Mouse (Mus musculus): ENCODE data around the gene Colgalt1. TPM values are rescaled to one million over a fixed set of nuclear protein-coding genes. Genes with fewer than 3 reads are reported as not detected.

The Colgalt1 gene
- polyA plus RNA-seq, 1 experiment from 2014 or later = 70.3 TPM

DNA sequence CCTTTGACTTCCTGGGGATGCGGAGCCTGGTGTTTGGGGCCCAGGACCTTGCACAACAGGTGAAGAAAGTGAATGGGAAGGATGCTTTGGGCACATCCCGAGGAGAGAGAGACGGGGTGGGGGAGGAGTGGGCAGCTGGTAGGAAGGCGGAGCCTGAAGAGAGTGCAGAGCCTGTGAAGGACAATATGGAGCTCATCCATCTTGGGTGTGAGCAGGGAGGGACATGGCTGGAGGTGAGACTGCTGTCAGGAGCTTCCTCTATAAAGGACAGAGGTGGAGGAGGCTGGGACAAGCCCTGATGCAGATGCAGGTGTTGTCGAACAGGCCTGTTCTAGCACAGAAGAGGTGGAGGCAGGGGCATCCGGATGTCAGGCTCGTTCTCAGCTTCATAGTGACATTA is 6.8 kb upstream of the Colgalt1 start:
- H3K4me3 ChIP-seq (ENCODE audit: low read length) = no peak overlapping the region
- no peak overlapping the region for H3K9ac ChIP-seq (ENCODE audit: low read length)
- ATAC-seq (ENCODE audit: low read depth) = no peak
- WGBS = 53% methylated on average over 7 of the region's 7 CpGs
- no peaks in the 10 kb centered on the region for H3K36me3 ChIP-seq (ENCODE audit: control insufficient read depth, insufficient read depth, low read length)
- H3K4me2 ChIP-seq (ENCODE audit: low read depth, low read length) = no peak overlapping the region
- peaks cover 17% of the 10 kb centered on the region for H3K4me1 ChIP-seq (replicated peaks; ENCODE audit: control insufficient read depth, insufficient read depth, low read length)
- no peaks in the 10 kb centered on the region for H3K9me3 ChIP-seq (ENCODE audit: control insufficient read depth, low read length)
- no peak overlapping the region for H3K27ac ChIP-seq (ENCODE audit: low read length)
- peaks cover 19% of the 10 kb centered on the region for H3K27me3 ChIP-seq (ENCODE audit: control insufficient read depth, insufficient read depth, low read depth, low read length)

- H3K9me3 ChIP-seq (ENCODE audit: control insufficient read depth, low read length) = no peaks in the 10 kb centered on the region
- H3K4me2 ChIP-seq (ENCODE audit: low read depth, low read length) = peak overlapping the region; percentile 65
- H3K36me3 ChIP-seq (ENCODE audit: control insufficient read depth, insufficient read depth, low read length) = peaks cover 10% of the 10 kb centered on the region; the same call in 1 of the 2 replicates
- no peaks in the 10 kb centered on the region for H3K27me3 ChIP-seq (ENCODE audit: control insufficient read depth, insufficient read depth, low read depth, low read length)
- ATAC-seq (ENCODE audit: low read depth) = no peak
- no peak overlapping the region for H3K27ac ChIP-seq (ENCODE audit: low read length)
- peaks cover 12% of the 10 kb centered on the region for H3K4me1 ChIP-seq (replicated peaks; ENCODE audit: control insufficient read depth, insufficient read depth, low read length)
- H3K9ac ChIP-seq (ENCODE audit: low read length) = peak overlapping the region; percentile 88
- peak overlapping the region; percentile 85 for H3K4me3 ChIP-seq (ENCODE audit: low read length)
- 25% methylated on average over 5 of the region's 5 CpGs for WGBS
Measured at GRCm38 (mm10) chr8:71612141-71612540, 1.3 kb downstream of the Colgalt1 start.

GRCm38 (mm10) chr8:71613418-71613817 is 2.6 kb downstream of the Colgalt1 start:
- no peak overlapping the region for H3K9ac ChIP-seq (ENCODE audit: low read length)
- H3K4me3 ChIP-seq (ENCODE audit: low read length) = no peak overlapping the region
- H3K27me3 ChIP-seq (ENCODE audit: control insufficient read depth, insufficient read depth, low read depth, low read length) = no peaks in the 10 kb centered on the region
- H3K36me3 ChIP-seq (ENCODE audit: control insufficient read depth, insufficient read depth, low read length) = peaks cover 22% of the 10 kb centered on the region
- peaks cover 12% of the 10 kb centered on the region for H3K4me1 ChIP-seq (replicated peaks; ENCODE audit: control insufficient read depth, insufficient read depth, low read length)
- H3K4me2 ChIP-seq (ENCODE audit: low read depth, low read length) = no peak overlapping the region
- no peak overlapping the region for H3K27ac ChIP-seq (ENCODE audit: low read length)
- WGBS = 35% methylated on average over 4 of the region's 4 CpGs
- H3K9me3 ChIP-seq (ENCODE audit: control insufficient read depth, low read length) = no peaks in the 10 kb centered on the region
- no peak for ATAC-seq (ENCODE audit: low read depth)

- peaks cover 64% of the 10 kb centered on the region for H3K36me3 ChIP-seq (ENCODE audit: control insufficient read depth, insufficient read depth, low read length)
- no peak overlapping the region for H3K4me3 ChIP-seq (ENCODE audit: low read length)
- no peaks in the 10 kb centered on the region for H3K27me3 ChIP-seq (ENCODE audit: control insufficient read depth, insufficient read depth, low read depth, low read length)
- 97% methylated on average over 2 of the region's 2 CpGs for WGBS
- H3K9ac ChIP-seq (ENCODE audit: low read length) = no peak overlapping the region
- H3K9me3 ChIP-seq (ENCODE audit: control insufficient read depth, low read length) = peaks cover 9% of the 10 kb centered on the region
- H3K27ac ChIP-seq (ENCODE audit: low read length) = no peak overlapping the region
- no peaks in the 10 kb centered on the region for H3K4me1 ChIP-seq (replicated peaks; ENCODE audit: control insufficient read depth, insufficient read depth, low read length)
- no peak for ATAC-seq (ENCODE audit: low read depth)
- no peak overlapping the region for H3K4me2 ChIP-seq (ENCODE audit: low read depth, low read length)
Measured at GRCm38 (mm10) chr8:71619786-71620185, 9.0 kb downstream of the Colgalt1 start.

DNA sequence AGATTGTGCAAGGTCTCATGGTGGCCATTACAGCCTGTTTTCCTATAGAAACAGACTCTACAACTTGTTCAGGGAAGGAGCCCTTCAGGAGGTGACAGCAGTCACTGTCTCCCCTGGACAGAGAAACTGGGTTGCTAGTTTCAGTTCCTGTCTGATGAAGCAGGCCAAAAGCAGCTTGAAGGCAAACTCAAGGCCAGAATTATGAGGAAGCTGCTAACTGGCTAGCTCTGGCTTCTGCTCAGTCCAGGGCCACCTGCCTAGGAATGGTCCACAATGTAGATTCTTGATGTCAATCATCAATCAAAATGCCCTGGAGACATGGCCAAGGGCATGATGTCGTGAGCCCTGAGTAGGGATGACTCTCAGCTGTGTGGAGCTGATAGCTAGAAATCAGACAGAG is 14.3 kb downstream of the Colgalt1 start:
- WGBS = 85% methylated on average over 1 of the region's 1 CpGs
- Histone ChIP-seq H3K9me3 (ENCODE audit: control insufficient read depth, low read length) (peaks cover 9% of the 10 kb centered on the region), H3K4me3 (ENCODE audit: low read length) (no peak overlapping the region), H3K27ac (ENCODE audit: low read length) (no peak overlapping the region), H3K4me2 (ENCODE audit: low read depth, low read length) (no peak overlapping the region), H3K27me3 (ENCODE audit: control insufficient read depth, insufficient read depth, low read depth, low read length) (peaks cover under 1% of the 10 kb centered on the region; the same call in 1 of the 2 replicates), H3K36me3 (ENCODE audit: control insufficient read depth, insufficient read depth, low read length) (peaks cover 36% of the 10 kb centered on the region), H3K4me1 (replicated peaks; ENCODE audit: control insufficient read depth, insufficient read depth, low read length) (peaks cover 23% of the 10 kb centered on the region), H3K9ac (ENCODE audit: low read length) (no peak overlapping the region)
- ATAC-seq (ENCODE audit: low read depth) = no peak

- no peak for ATAC-seq (ENCODE audit: low read depth)
- WGBS = 82% methylated on average over 9 of the region's 9 CpGs
- Histone ChIP-seq H3K9ac (ENCODE audit: low read length) (no peak overlapping the region), H3K4me3 (ENCODE audit: low read length) (no peak overlapping the region), H3K9me3 (ENCODE audit: control insufficient read depth, low read length) (peaks cover 9% of the 10 kb centered on the region), H3K4me2 (ENCODE audit: low read depth, low read length) (no peak overlapping the region), H3K27me3 (ENCODE audit: control insufficient read depth, insufficient read depth, low read depth, low read length) (peaks cover 5% of the 10 kb centered on the region; the same call in 1 of the 2 replicates), H3K4me1 (replicated peaks; ENCODE audit: control insufficient read depth, insufficient read depth, low read length) (peaks cover 23% of the 10 kb centered on the region), H3K27ac (ENCODE audit: low read length) (peak overlapping the region; percentile 77; the same call in 1 of the 2 replicates), H3K36me3 (ENCODE audit: control insufficient read depth, insufficient read depth, low read length) (peaks cover 24% of the 10 kb centered on the region)
Measured at GRCm38 (mm10) chr8:71626753-71627152, 16.0 kb downstream of the Colgalt1 start.

GRCm38 (mm10) chr8:71627265-71628099 is 16.7 kb downstream of the Colgalt1 start:
- H3K9me3 ChIP-seq (ENCODE audit: control insufficient read depth, low read length) = peaks cover 4% of the 10 kb centered on the region
- H3K4me1 ChIP-seq (replicated peaks; ENCODE audit: control insufficient read depth, insufficient read depth, low read length) = peaks cover 23% of the 10 kb centered on the region
- H3K4me2 ChIP-seq (ENCODE audit: low read depth, low read length) = no peak overlapping the region
- peaks cover 17% of the 10 kb centered on the region for H3K36me3 ChIP-seq (ENCODE audit: control insufficient read depth, insufficient read depth, low read length)
- H3K9ac ChIP-seq (ENCODE audit: low read length) = peak overlapping the region; percentile 37; the same call in 1 of the 2 replicates
- H3K4me3 ChIP-seq (ENCODE audit: low read length) = no peak overlapping the region
- WGBS = 41% methylated on average over 9 of the region's 9 CpGs
- ATAC-seq (ENCODE audit: low read depth) = no peak; the same call in 1 of the 2 replicates
- peak overlapping the region; percentile 77 for H3K27ac ChIP-seq (ENCODE audit: low read length)
- peaks cover 5% of the 10 kb centered on the region; the same call in 1 of the 2 replicates for H3K27me3 ChIP-seq (ENCODE audit: control insufficient read depth, insufficient read depth, low read depth, low read length)

- peaks cover 23% of the 10 kb centered on the region for H3K4me1 ChIP-seq (replicated peaks; ENCODE audit: control insufficient read depth, insufficient read depth, low read length)
- ATAC-seq (ENCODE audit: low read depth) = no peak
- peaks cover 8% of the 10 kb centered on the region for H3K36me3 ChIP-seq (ENCODE audit: control insufficient read depth, insufficient read depth, low read length)
- 6% methylated on average over 16 of the region's 16 CpGs for WGBS
- H3K4me2 ChIP-seq (ENCODE audit: low read depth, low read length) = peak overlapping the region; percentile 96
- H3K27me3 ChIP-seq (ENCODE audit: control insufficient read depth, insufficient read depth, low read depth, low read length) = peaks cover 6% of the 10 kb centered on the region; the same call in 1 of the 2 replicates
- H3K27ac ChIP-seq (ENCODE audit: low read length) = peak overlapping the region; percentile 77
- H3K4me3 ChIP-seq (ENCODE audit: low read length) = peak overlapping the region; percentile 59
- H3K9ac ChIP-seq (ENCODE audit: low read length) = peak overlapping the region; percentile 76
- no peaks in the 10 kb centered on the region; the same call in 1 of the 2 replicates for H3K9me3 ChIP-seq (ENCODE audit: control insufficient read depth, low read length)
Measured at GRCm38 (mm10) chr8:71628396-71629095, 17.7 kb downstream of the Colgalt1 start.
